Mouse (Mus musculus) liver, embryonic 13.5 days (tissue): Measurements from ENCODE around the gene Magi1. TPM values are rescaled to one million over a fixed set of nuclear protein-coding genes. Genes with fewer than 3 reads are reported as not detected.

Experiments
- ATAC-seq: fragments of 200-750 bp; cut with Nextera tagmentation; 2 replicates; pipeline ENCODE4 v1.8.0; 2017; ENCODE audit warnings: low read depth, mild to moderate bottlenecking, moderate number of reproducible peaks, moderate library complexity
- DNase-seq: peaks from one replicate; pipeline ENCODE4 v3.0.0; 2022
- H3K27ac ChIP-seq: fragments of 300-500 bp; sonication (generic); 2 replicates; pipeline ENCODE4 v1.5.1; 2015; ENCODE audit warnings: moderate library complexity, mild to moderate bottlenecking, inconsistent platforms
- H3K27me3 ChIP-seq: fragments of 300-500 bp; sonication (generic); 2 replicates; pipeline ENCODE4 v1.6.1; 2015; ENCODE audit warnings: mild to moderate bottlenecking, inconsistent platforms
- H3K36me3 ChIP-seq: fragments of 300-500 bp; sonication (generic); 2 replicates; pipeline ENCODE4 v1.6.1; 2015; ENCODE audit warnings: mild to moderate bottlenecking, inconsistent platforms
- H3K4me1 ChIP-seq: fragments of 300-500 bp; sonication (generic); replicated peaks from 2 replicates; pipeline ENCODE4 v1.6.1; 2015; ENCODE audit warnings: inconsistent platforms
- H3K4me2 ChIP-seq: fragments of 300-500 bp; sonication (generic); 2 replicates; pipeline ENCODE4 v1.6.1; 2015; ENCODE audit warnings: inconsistent platforms, mild to moderate bottlenecking, moderate library complexity
- H3K4me3 ChIP-seq: fragments of 300-500 bp; sonication (generic); replicated peaks from 2 replicates; pipeline ENCODE4 v1.5.1; 2015; ENCODE audit warnings: mild to moderate bottlenecking, inconsistent platforms
- H3K9ac ChIP-seq: fragments of 300-500 bp; sonication (generic); 2 replicates; pipeline ENCODE4 v1.6.1; 2015; ENCODE audit warnings: mild to moderate bottlenecking, inconsistent platforms
- H3K9me3 ChIP-seq: fragments of 300-500 bp; sonication (generic); replicated peaks from 2 replicates; pipeline ENCODE4 v1.6.1; 2016; ENCODE audit warnings: inconsistent platforms
- WGBS: fragments of 180-500 bp; shearing (Covaris S2); methylation state at CpG from one replicate; pipeline ENCODE4 v1.1.7; 2015; ENCODE audit not compliant: insufficient replicate concordance; 5-methylcytosine and 5-hydroxymethylcytosine counted together
- polyA plus RNA-seq: library from polyadenylated mRNA; unstranded; fragments of >200 nt; fragmentation: Nextera tagmentation; extraction: Ambion mirVana; gene quantifications from 2 replicates; pipeline ENCODE4 v1.2.1, GENCODE M21; 2015

Magi1 gene
- polyA plus RNA-seq, 1 experiment from 2014 or later: 1.2 TPM

DNA sequence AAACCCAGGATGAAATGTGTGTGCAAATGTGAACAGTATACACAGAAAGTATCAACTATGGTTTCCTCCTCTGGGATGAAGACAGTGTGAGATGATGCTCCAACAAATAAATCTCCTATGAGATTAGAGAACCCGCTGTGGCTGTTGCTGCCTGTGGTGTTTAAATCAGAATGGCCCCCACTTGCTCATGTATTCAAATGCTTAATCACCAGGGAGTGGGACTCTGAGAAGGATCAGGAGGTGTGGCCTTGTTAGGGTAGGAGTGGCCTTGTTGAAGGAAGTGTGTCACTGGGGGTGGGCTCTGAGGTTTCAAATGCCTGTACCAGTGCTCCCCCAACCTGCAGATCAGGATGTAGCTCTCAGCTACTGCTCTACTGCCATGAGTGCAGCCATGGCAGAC lies 410.2 kb downstream of the Magi1 start:
- H3K4me3 ChIP-seq: no peak overlapping the region
- H3K4me2 ChIP-seq: no peak overlapping the region
- no peaks in the 10 kb centered on the region for H3K27me3 ChIP-seq
- no peaks in the 10 kb centered on the region for H3K4me1 ChIP-seq
- no peak overlapping the region for H3K27ac ChIP-seq
- DNase-seq (no peak), ATAC-seq (no peak)
- WGBS: 44% methylated on average over 1 of the region's 1 CpGs
- no peaks in the 10 kb centered on the region for H3K9me3 ChIP-seq
- H3K9ac ChIP-seq: no peak overlapping the region
- H3K36me3 ChIP-seq: no peaks in the 10 kb centered on the region

DNA sequence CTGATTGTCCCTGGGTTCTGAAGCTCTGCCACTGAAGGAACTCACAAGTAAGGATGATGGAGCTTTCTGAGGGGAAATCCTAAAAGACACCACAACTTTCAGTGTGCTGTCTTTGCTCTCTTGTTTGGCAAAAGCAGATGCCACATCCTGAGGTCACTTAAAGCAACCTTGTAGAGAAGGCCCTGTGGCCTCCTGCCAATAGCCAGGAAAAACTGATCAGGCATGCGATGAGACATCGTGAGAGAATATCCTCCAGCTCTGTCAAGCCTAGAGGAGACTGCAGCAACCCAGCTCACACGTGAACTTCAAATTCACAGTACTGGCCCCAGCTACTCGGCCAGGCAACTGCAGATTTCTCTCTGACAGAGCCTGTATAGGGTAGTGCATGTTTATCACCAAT lies 412.2 kb downstream of the Magi1 start:
- DNase-seq (no peak), ATAC-seq (no peak)
- Histone ChIP-seq H3K4me3 (no peak overlapping the region), H3K27ac (no peak overlapping the region), H3K9me3 (no peaks in the 10 kb centered on the region), H3K4me1 (no peaks in the 10 kb centered on the region), H3K4me2 (no peak overlapping the region), H3K9ac (no peak overlapping the region), H3K27me3 (no peaks in the 10 kb centered on the region), H3K36me3 (no peaks in the 10 kb centered on the region)
- 60% methylated on average over 4 of the region's 4 CpGs for WGBS

DNA sequence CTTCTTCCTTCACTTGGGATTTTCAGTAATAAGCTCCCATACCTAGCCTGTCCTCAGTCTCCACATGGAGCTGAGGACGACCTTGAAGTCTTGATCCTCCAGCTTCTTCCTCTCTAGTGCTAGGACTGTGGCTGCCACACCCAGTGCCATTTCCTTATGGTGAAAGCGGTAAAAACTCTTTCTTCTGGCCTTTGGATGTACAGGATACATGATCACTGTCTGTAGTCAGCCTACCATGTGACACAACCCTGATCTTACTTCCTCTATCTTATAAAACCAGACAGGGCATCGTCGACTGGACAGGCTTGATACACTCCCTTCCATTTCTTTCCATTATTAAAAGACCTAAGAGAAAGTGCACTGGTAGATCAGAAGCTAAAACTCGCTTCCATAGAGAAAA lies 413.7 kb downstream of the Magi1 start:
- WGBS: 20% methylated on average over 5 of the region's 5 CpGs

DNA sequence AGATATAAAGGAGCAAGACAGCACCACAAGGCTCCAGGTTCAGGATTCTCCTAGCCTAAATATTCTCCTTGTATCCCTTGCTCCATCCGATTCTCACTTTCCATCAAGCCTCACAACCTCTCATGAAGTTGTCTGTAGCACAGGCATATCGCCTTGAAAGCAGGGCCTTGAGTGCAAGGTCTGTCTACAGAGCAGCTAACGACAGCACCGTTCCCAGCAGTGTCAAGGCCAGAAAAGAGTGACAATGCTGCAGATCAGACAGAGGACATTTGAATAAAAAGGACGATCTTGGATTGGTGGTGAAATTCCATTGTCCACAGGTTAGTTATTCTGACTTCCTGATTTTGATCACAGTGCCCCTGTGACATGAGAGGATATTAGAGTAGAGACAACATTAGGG lies 421.5 kb downstream of the Magi1 start:
- Histone ChIP-seq H3K4me3 (no peak overlapping the region), H3K4me1 (no peaks in the 10 kb centered on the region), H3K27me3 (no peaks in the 10 kb centered on the region), H3K9ac (no peak overlapping the region), H3K4me2 (no peak overlapping the region), H3K27ac (no peak overlapping the region), H3K9me3 (no peaks in the 10 kb centered on the region), H3K36me3 (no peaks in the 10 kb centered on the region)
- no peak for DNase-seq
- 76% methylated on average over 5 of the region's 5 CpGs for WGBS
- no peak for ATAC-seq

More for the DNA sequence above, 413.7 kb downstream of the Magi1 start:
- DNase-seq: no peak
- ATAC-seq: no peak
- H3K27me3 ChIP-seq: no peaks in the 10 kb centered on the region
- H3K36me3 ChIP-seq: no peaks in the 10 kb centered on the region
- no peaks in the 10 kb centered on the region for H3K4me1 ChIP-seq
- no peak overlapping the region for H3K4me2 ChIP-seq
- H3K4me3 ChIP-seq: no peak overlapping the region
- H3K9me3 ChIP-seq: no peaks in the 10 kb centered on the region
- no peak overlapping the region for H3K27ac ChIP-seq
- H3K9ac ChIP-seq: no peak overlapping the region

DNA sequence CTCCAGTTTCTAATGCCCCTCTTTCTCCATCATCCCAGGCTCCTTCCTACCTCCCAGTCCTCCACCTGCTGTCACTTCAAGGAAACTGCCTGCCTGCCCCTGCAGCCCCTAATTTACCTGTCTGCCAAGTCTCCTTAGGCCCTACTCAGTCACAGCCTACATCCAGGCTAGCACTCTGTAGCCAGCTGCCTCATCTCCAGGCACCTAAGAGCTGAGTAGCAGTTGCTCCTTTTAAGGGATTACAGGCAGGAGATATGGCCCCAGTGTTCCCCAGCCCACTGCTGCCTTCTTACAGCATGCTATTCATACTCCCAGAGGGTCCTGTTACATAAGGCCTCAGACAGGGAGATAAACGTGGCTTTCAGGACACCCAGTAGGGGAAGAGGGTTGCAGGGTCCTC lies 426.9 kb downstream of the Magi1 start:
- no peaks in the 10 kb centered on the region for H3K36me3 ChIP-seq
- no peak overlapping the region for H3K27ac ChIP-seq
- DNase-seq (no peak), ATAC-seq (no peak)
- H3K4me3 ChIP-seq: no peak overlapping the region
- no peak overlapping the region for H3K9ac ChIP-seq
- WGBS: 42% methylated on average over 1 of the region's 1 CpGs
- H3K4me2 ChIP-seq: no peak overlapping the region
- H3K4me1 ChIP-seq: no peaks in the 10 kb centered on the region
- H3K27me3 ChIP-seq: no peaks in the 10 kb centered on the region
- no peaks in the 10 kb centered on the region for H3K9me3 ChIP-seq

DNA sequence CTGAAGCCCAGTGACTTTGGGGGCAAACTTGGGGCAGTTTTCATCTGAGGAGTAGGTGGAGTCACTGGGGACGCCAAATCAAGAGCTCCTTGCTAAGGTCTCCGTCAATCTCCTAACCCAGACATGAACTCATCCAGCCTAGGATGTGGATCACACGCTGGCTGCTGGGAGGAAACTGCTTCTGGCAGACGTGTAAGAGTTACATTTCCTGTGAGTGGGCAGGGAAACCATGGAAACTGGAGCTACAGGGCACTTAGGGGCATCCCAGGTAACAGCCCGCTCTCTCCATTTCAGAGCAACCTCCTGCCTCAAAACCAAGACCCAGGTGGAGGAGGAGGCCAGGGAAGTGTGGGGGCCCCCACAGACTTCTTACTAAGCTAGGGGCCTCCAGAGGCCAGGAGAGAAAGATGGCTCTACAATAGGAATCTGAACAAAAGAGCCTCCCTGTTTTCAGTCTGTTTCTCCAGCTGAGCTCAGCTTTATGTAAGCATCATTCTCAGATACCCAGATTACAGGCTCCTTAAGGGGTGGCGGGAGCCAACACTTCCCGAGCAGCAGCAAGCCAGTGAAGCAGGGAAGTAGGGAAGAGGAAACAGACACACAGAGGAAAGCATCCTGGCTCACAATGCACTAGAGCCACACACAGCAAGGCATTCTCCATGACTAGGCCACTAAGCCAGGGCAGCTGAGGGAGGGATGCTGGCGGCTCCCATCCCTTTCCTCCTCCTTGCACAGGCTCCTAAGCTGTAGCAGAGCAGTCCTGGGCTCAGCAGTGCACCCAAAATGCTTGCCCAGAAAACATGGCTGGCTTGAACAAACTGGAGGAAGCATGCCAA lies 427.7 kb downstream of the Magi1 start:
- no peak overlapping the region for H3K27ac ChIP-seq

DNA sequence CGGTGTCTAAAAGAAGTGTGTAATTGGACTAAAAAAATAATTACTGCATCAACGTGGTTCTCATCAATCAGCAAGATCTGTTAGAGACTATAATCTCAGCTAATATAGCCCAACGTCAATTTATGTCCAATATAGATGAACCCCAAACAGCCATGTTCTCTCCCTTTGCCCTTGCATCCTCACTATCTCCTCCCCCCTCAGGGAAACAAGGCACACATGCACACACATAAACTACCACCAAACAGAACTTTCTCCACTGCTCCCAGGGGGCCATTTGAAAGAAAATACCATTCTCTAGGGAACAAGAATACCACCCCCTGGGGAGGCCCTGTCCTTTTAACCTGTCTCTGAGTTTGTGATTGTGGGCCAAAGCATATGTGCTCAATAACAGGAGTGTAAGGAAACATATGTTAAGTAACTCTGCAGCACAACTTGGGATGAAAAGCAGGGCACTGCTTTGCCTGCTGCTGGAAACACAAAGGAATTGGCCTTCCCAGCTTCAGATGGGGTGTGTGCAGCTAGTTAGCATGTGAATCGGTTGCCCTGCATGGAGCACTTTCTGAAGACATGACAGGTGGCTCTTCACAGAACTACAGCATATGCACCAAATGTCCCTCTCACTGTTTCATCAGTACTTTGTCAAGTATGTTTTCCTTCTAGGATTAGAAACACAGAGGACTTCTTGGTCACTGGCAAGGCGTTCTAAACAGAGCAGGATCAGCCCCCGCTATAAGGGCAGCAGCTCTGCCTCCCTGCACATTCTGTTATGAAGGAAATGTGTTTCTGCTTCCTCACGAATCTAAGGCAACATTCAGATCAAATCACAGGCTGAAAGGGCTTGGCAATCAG lies 434.6 kb downstream of the Magi1 start:
- Histone ChIP-seq H3K4me3 (no peak overlapping the region), H3K4me2 (no peak overlapping the region), H3K4me1 (no peaks in the 10 kb centered on the region), H3K27me3 (no peaks in the 10 kb centered on the region), H3K9ac (no peak overlapping the region), H3K27ac (no peak overlapping the region), H3K9me3 (no peaks in the 10 kb centered on the region), H3K36me3 (no peaks in the 10 kb centered on the region)
- no peak for DNase-seq
- 55% methylated on average over 7 of the region's 7 CpGs for WGBS
- no peak for ATAC-seq

More for the DNA sequence above, 427.7 kb downstream of the Magi1 start:
- H3K4me3 ChIP-seq: no peak overlapping the region
- no peaks in the 10 kb centered on the region for H3K9me3 ChIP-seq
- 42% methylated on average over 8 of the region's 8 CpGs for WGBS
- DNase-seq (no peak), ATAC-seq (no peak)
- no peaks in the 10 kb centered on the region for H3K27me3 ChIP-seq
- no peaks in the 10 kb centered on the region for H3K36me3 ChIP-seq
- no peaks in the 10 kb centered on the region for H3K4me1 ChIP-seq
- H3K9ac ChIP-seq: no peak overlapping the region
- no peak overlapping the region for H3K4me2 ChIP-seq

DNA sequence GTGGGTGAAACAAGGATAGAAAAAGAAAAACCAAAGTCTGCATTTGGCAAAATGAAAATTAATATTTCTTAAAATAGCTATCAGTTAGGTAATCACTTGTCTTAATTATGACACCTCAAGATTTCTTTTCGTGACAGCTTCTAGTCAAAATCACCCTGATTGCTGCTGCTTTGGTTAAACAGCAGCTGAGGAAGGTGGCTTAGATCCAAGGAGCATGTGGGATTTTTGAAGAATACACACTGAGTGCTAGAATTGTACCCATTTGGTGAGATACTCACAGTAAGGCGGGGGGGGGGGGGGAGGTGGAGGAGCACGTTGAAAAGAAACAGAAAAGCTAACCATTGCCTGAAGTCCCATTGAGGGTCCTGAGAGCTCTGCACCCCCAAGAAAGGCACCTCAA lies 438.2 kb downstream of the Magi1 start:
- no peak for ATAC-seq
- no peak overlapping the region for H3K4me3 ChIP-seq
- H3K27me3 ChIP-seq: no peaks in the 10 kb centered on the region
- H3K9me3 ChIP-seq: no peaks in the 10 kb centered on the region
- no peak for DNase-seq
- no peak overlapping the region for H3K4me2 ChIP-seq
- no peak overlapping the region for H3K27ac ChIP-seq
- no peaks in the 10 kb centered on the region for H3K36me3 ChIP-seq
- H3K4me1 ChIP-seq: no peaks in the 10 kb centered on the region
- H3K9ac ChIP-seq: no peak overlapping the region
- 64% methylated on average over 3 of the region's 3 CpGs for WGBS

DNA sequence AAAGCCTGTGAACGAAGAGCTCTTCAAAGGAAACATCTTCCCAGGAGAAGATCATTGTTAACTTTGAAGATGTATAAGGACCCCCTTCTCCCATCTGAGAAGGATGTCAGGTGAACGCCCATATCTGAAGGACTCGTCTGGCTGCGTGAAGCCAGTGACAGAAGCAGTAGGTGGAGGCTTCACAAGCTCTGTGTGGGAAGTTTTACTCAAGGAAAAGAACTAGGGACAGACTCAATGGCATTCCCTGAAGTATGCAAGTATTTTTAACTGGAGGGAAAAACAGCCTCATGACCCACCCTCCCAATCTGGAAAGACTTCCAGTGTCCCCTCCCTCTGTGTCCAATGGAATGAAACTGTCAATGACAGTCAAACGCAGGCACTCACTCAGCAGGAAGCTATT lies 438.6 kb downstream of the Magi1 start:
- Histone ChIP-seq H3K27me3 (no peaks in the 10 kb centered on the region), H3K9me3 (no peaks in the 10 kb centered on the region), H3K9ac (no peak overlapping the region), H3K36me3 (no peaks in the 10 kb centered on the region), H3K27ac (no peak overlapping the region), H3K4me1 (no peaks in the 10 kb centered on the region), H3K4me2 (no peak overlapping the region), H3K4me3 (no peak overlapping the region)
- ATAC-seq (no peak), DNase-seq (no peak)
- 61% methylated on average over 5 of the region's 5 CpGs for WGBS

DNA sequence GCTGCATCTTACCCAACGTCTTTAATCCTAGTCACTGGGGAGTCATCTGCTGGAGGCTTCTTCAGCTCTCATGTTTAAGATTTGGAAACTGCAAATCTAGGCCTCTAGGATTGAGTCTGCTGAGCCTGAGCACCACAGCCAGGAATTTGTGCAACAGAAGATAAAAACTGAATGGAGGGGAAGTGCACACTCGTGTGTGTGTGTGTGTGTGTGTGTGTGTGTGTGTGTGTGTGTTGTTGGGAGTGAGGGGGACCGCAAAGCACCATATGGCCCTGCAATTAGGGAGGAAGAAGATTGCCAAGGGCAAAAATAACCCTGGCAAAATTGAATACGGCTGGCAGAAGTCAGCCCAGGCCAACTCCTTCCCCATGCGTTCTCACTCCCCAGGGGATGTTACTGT lies 439.1 kb downstream of the Magi1 start:
- Histone ChIP-seq H3K27ac (no peak overlapping the region), H3K27me3 (no peaks in the 10 kb centered on the region), H3K4me1 (no peaks in the 10 kb centered on the region), H3K9ac (no peak overlapping the region), H3K36me3 (no peaks in the 10 kb centered on the region), H3K4me2 (no peak overlapping the region), H3K4me3 (no peak overlapping the region), H3K9me3 (no peaks in the 10 kb centered on the region)
- DNase-seq (no peak), ATAC-seq (no peak)
- 57% methylated on average over 5 of the region's 5 CpGs for WGBS

DNA sequence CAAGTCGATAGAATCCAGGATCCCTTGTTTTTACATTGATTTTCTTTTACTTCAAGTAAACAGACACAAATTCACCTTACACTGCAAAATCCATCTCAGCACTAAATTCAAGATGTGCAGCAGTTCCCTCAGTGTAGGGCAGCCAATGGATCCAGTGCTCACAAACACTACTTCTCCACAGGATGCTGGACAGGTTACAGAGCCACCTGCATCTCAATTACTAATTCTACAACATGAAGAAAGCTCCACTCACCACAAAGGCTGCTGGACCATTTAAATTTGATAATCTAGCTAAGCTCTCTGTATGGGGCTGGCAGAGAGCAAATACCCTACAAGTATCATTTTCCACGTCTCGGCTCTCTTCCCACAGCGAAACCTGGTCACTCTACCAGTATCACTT lies 445.3 kb downstream of the Magi1 start:
- Histone ChIP-seq H3K4me3 (no peak overlapping the region), H3K27ac (no peak overlapping the region), H3K9me3 (no peaks in the 10 kb centered on the region), H3K4me1 (no peaks in the 10 kb centered on the region), H3K36me3 (no peaks in the 10 kb centered on the region), H3K4me2 (no peak overlapping the region), H3K27me3 (no peaks in the 10 kb centered on the region), H3K9ac (no peak overlapping the region)
- DNase-seq: no peak
- no peak for ATAC-seq
- 69% methylated on average over 4 of the region's 4 CpGs for WGBS
